Mouse (Mus musculus) forebrain, embryonic 11.5 days (tissue): ENCODE results near the gene Pcdh9. TPM values are rescaled to one million over a fixed set of nuclear protein-coding genes. Genes with fewer than 3 reads are reported as not detected.

Experiments used
- ATAC-seq: fragments of 200-750 bp; cut with Nextera tagmentation; replicated peaks from 2 replicates; pipeline ENCODE4 v1.8.0; 2017; ENCODE audit warnings: moderate TSS enrichment; ENCODE audit not compliant: low FRiP score
- DNase-seq: peaks from one replicate; pipeline ENCODE4 v3.0.0-alpha.2; 2017; ENCODE audit warnings: low spot score
- H3K27ac ChIP-seq: fragments of 300-500 bp; sonication (generic); 2 replicates; pipeline ENCODE4 v1.5.1; 2014; ENCODE audit warnings: low read depth, low read length
- H3K27me3 ChIP-seq: fragments of 300-500 bp; sonication (generic); 2 replicates; pipeline ENCODE4 v1.6.1; 2014; ENCODE audit warnings: mild to moderate bottlenecking, low read length, mixed read lengths; ENCODE audit not compliant: control insufficient read depth, insufficient read depth
- H3K36me3 ChIP-seq: fragments of 300-500 bp; sonication (generic); 2 replicates; pipeline ENCODE4 v1.6.1; 2014; ENCODE audit warnings: mild to moderate bottlenecking, low read length, moderate library complexity, mixed read lengths; ENCODE audit not compliant: control insufficient read depth, insufficient read depth
- H3K4me1 ChIP-seq: fragments of 300-500 bp; sonication (generic); replicated peaks from 2 replicates; pipeline ENCODE4 v1.6.1; 2014; ENCODE audit warnings: low read length, mixed read lengths; ENCODE audit not compliant: control insufficient read depth, insufficient read depth
- H3K4me2 ChIP-seq: fragments of 300-500 bp; sonication (generic); 2 replicates; pipeline ENCODE4 v1.6.1; 2014; ENCODE audit warnings: low read depth, mild to moderate bottlenecking, low read length, moderate library complexity, mixed read lengths; ENCODE audit not compliant: severe bottlenecking
- H3K4me3 ChIP-seq: fragments of 300-500 bp; sonication (generic); 2 replicates; pipeline ENCODE4 v1.5.1; 2014; ENCODE audit warnings: low read depth, low read length
- H3K9ac ChIP-seq: fragments of 300-500 bp; sonication (generic); 2 replicates; pipeline ENCODE4 v1.6.1; 2014; ENCODE audit warnings: low read length
- H3K9me3 ChIP-seq: fragments of 300-500 bp; sonication (generic); 2 replicates; pipeline ENCODE4 v1.6.1; 2016; ENCODE audit warnings: low read length, mixed read lengths; ENCODE audit not compliant: control insufficient read depth
- WGBS: fragments of 180-500 bp; shearing (Covaris S2); extraction: QIAGEN DNeasy Blood & Tissue Kit; methylation state at CpG from one replicate; pipeline ENCODE4 v1.1.7; 2014; 5-methylcytosine and 5-hydroxymethylcytosine counted together
- polyA plus RNA-seq: library from polyadenylated mRNA; unstranded; fragments of >200 nt; fragmentation: Nextera tagmentation; extraction: Ambion mirVana; gene quantifications from 2 replicates; pipeline ENCODE4 v1.2.1, GENCODE M21; 2014

Pcdh9 gene
- polyA plus RNA-seq, 1 experiment from 2014 or later, result 54.5 TPM

DNA sequence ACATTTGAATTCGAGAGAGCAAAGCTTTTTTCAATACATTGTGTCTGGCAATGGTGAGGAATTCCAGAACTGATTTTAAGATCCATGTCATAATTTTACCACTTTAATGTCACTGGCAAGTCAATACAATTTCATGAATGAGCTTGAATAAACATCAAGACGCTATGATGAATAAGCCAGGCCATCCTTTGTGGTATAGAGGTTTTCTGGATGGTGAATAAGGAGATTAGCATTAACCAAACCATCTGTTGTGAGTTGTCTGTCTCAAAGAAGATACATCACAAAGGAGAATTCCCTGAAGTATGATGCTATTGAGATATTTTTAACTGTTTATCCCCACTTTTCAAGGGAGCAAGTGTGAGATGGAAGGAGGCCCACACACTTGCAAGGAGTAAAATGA, 602.1 kb downstream of the Pcdh9 start:
- no peaks in the 10 kb centered on the region for H3K9me3 ChIP-seq
- WGBS, result 51% methylated on average over 2 of the region's 2 CpGs
- ATAC-seq (no peak), DNase-seq (no peak)
- H3K27ac ChIP-seq, result no peak overlapping the region
- H3K4me1 ChIP-seq, result no peaks in the 10 kb centered on the region
- H3K4me3 ChIP-seq, result no peak overlapping the region
- H3K36me3 ChIP-seq, result no peaks in the 10 kb centered on the region
- no peak overlapping the region for H3K4me2 ChIP-seq
- no peak overlapping the region for H3K9ac ChIP-seq
- H3K27me3 ChIP-seq, result no peaks in the 10 kb centered on the region

DNA sequence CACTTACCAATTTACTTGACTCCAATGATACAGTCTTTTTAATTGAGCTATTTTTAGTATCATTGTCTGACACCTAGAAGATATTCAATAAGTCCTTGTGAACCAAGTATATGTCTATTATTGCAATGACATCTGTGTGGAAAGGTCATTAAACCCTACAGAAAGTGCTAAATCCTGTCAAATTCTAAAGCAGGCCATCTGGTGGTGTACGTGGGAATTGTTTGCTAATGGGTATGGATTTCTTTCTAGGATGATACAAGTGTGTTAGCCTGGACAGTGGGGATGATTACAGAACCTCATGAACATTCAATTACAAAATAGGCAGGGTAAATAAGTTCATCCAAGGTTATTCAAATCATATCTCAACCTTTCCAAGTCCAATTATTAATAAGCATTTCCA, 602.8 kb downstream of the Pcdh9 start:
- no peak for DNase-seq
- no peaks in the 10 kb centered on the region for H3K4me1 ChIP-seq
- no peaks in the 10 kb centered on the region for H3K9me3 ChIP-seq
- no peaks in the 10 kb centered on the region for H3K27me3 ChIP-seq
- H3K4me2 ChIP-seq, result no peak overlapping the region
- H3K27ac ChIP-seq, result no peak overlapping the region
- ATAC-seq, result no peak
- 18% methylated on average over 1 of the region's 1 CpGs for WGBS
- H3K9ac ChIP-seq, result no peak overlapping the region
- H3K36me3 ChIP-seq, result no peaks in the 10 kb centered on the region
- no peak overlapping the region for H3K4me3 ChIP-seq

DNA sequence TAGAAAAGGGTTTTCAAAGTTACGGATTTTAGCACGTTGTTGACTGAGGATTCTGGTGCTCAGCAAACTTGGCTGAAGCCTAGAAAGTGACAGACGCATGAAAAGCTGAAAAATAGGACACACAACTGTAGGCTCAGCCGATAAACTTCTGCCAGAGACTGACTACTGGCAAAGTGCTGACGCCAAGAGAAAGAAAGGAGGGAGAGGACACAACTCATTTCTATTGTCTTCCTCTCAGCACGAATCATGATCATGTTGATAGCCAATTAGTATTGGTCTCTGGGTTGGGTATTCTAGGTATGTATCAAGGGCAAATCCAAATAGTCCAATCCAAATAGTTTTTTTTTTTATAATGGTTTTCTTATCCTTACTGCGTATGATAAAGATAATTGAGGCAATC, 605.3 kb downstream of the Pcdh9 start:
- WGBS, result 83% methylated on average over 7 of the region's 7 CpGs
- ATAC-seq, result no peak
- H3K4me1 ChIP-seq, result no peaks in the 10 kb centered on the region

DNA sequence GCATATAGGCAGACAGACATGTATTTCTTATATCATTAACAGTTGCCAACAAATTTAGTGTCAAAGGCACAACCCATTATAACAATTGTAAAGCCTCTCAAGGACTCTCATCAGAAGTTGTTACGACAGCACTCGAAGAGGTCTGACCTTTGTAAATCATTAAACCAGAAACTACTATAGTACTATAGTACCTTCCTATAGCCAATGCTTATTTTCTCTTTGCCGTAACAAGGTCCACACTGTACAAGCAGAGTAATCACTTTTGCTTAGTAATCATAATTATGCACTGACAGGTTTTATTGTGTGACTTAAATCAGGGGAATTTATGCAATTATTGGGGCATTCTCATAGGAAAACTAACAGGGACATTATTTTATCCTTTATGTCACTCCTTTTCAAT, 606.5 kb downstream of the Pcdh9 start:
- WGBS, result 87% methylated on average over 3 of the region's 3 CpGs
- H3K9me3 ChIP-seq, result no peaks in the 10 kb centered on the region

More for the DNA sequence above, 605.3 kb downstream of the Pcdh9 start:
- Histone ChIP-seq H3K36me3 (no peaks in the 10 kb centered on the region), H3K27me3 (no peaks in the 10 kb centered on the region), H3K9me3 (no peaks in the 10 kb centered on the region), H3K27ac (no peak overlapping the region), H3K4me2 (no peak overlapping the region), H3K9ac (no peak overlapping the region), H3K4me3 (no peak overlapping the region)
- no peak for DNase-seq

DNA sequence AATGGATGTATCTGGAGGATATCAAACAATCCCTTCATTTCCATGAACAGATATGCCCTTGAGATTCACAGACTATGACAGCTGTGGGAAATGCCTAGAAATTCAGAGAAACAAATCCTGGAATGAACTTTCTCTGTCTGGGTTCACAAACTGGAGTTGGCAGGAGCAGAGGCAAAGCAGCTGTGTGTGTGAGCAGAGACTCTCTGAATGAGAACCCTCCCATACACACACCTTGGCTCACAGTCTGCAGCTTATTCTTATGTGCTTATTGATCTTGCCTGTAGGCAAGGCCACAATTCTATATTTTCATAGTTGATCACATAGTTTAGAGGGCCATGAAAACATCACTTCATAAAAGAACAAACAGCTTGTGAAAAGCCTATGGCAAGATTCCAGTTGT, 614.8 kb downstream of the Pcdh9 start:
- Histone ChIP-seq H3K4me3 (no peak overlapping the region), H3K27ac (no peak overlapping the region), H3K4me2 (no peak overlapping the region), H3K4me1 (no peaks in the 10 kb centered on the region), H3K9me3 (no peaks in the 10 kb centered on the region), H3K36me3 (no peaks in the 10 kb centered on the region), H3K9ac (no peak overlapping the region), H3K27me3 (no peaks in the 10 kb centered on the region)
- DNase-seq, result no peak
- no peak for ATAC-seq

More for the DNA sequence above, 606.5 kb downstream of the Pcdh9 start:
- Histone ChIP-seq H3K36me3 (no peaks in the 10 kb centered on the region), H3K4me1 (no peaks in the 10 kb centered on the region), H3K9ac (no peak overlapping the region), H3K4me2 (no peak overlapping the region), H3K4me3 (no peak overlapping the region), H3K27ac (no peak overlapping the region), H3K27me3 (no peaks in the 10 kb centered on the region)
- DNase-seq, result no peak
- ATAC-seq, result no peak

DNA sequence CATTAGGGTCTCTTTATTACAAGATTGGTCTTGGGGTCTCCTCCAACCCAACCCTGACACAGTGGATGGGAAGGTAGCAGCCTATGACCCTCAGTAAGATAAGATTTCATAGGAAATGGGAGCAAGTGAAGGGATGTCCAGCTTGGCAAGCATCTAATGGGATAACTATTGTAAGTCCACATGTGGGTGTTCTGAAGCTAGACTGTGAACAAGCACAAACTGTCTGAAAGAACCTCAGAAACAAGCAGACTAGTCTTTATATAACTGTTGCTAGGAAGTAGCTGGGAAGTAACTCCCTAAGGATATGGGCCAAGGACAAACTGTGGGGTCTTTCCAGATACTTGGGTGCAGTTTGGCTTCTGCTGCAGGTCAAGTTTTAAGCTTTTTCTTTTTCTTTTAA, 615.7 kb downstream of the Pcdh9 start:
- Histone ChIP-seq H3K27ac (no peak overlapping the region), H3K9me3 (no peaks in the 10 kb centered on the region), H3K4me3 (no peak overlapping the region), H3K9ac (no peak overlapping the region), H3K4me1 (no peaks in the 10 kb centered on the region), H3K4me2 (no peak overlapping the region), H3K36me3 (no peaks in the 10 kb centered on the region), H3K27me3 (no peaks in the 10 kb centered on the region)
- ATAC-seq, result no peak
- DNase-seq, result no peak

DNA sequence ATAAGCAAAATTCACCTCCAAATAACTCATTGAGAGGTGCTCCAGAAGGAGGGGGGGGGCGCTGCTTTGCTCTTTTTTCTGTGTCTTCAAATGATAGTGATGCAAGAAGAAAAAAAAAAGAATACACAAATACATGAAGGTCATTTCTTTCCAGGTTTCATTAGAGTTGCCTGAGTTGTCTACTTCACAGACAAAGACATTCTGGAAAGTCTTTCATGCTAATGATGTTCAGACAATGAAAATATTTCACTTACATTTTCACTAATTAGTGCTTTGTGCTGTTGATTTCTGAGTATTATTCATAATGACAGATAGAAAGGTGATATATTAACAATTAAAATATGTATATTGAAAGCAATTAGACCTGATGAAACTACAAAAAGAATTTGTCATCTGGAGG, 637.1 kb downstream of the Pcdh9 start:
- no peak overlapping the region for H3K4me3 ChIP-seq
- DNase-seq (no peak), ATAC-seq (no peak)
- H3K9ac ChIP-seq, result no peak overlapping the region
- no peak overlapping the region for H3K4me2 ChIP-seq
- H3K4me1 ChIP-seq, result no peaks in the 10 kb centered on the region
- no peak overlapping the region for H3K27ac ChIP-seq
- no peaks in the 10 kb centered on the region for H3K27me3 ChIP-seq
- no peaks in the 10 kb centered on the region for H3K9me3 ChIP-seq
- H3K36me3 ChIP-seq, result no peaks in the 10 kb centered on the region
- WGBS, result 88% methylated on average over 1 of the region's 1 CpGs

DNA sequence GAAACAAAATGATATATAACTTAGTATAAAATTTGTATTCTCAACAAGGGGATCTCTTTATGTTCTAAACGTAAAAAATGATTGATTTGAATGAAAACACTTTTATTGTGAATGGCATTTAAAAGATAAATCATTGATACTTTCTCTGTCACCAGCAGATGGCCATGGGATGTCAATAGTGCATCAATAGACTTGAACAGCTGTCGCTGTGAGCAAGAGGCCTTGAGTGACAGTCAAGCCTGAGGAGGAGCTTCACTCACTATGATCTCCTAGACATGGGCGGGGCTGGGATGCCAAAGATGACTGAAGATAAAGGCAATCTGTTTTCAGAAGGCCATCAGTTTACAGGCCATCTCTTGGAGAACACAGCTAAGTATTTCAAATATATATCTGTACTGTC, 650.2 kb downstream of the Pcdh9 start:
- Histone ChIP-seq H3K9me3 (no peaks in the 10 kb centered on the region), H3K36me3 (no peaks in the 10 kb centered on the region), H3K27me3 (no peaks in the 10 kb centered on the region), H3K4me1 (peaks cover 3% of the 10 kb centered on the region; the same call in 1 of the 2 replicates), H3K9ac (no peak overlapping the region), H3K4me2 (no peak overlapping the region), H3K27ac (no peak overlapping the region), H3K4me3 (no peak overlapping the region)
- DNase-seq (no peak), ATAC-seq (no peak)
- WGBS, result 78% methylated on average over 3 of the region's 3 CpGs

DNA sequence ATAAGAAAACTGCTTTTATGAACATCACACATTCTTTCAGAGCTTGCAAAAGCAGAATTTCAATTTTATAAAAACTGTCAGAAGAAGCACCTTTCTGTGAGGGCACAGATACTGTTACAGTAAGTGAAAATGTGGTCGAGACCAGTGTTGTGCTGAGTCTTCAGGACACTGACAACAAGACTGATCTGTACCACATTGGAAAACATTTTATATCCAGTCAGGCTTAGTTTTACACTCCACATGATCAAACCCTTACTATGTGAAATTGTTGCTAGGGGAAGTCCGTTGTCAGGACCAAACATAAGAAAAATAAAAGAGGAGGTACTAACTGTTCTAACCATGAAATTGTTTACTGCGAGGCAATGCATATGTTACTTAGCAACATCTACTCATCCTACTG, 656.1 kb downstream of the Pcdh9 start:
- no peak overlapping the region for H3K9ac ChIP-seq
- 81% methylated on average over 3 of the region's 3 CpGs for WGBS
- ATAC-seq (no peak), DNase-seq (no peak)
- H3K36me3 ChIP-seq, result no peaks in the 10 kb centered on the region
- H3K9me3 ChIP-seq, result no peaks in the 10 kb centered on the region
- H3K27ac ChIP-seq, result no peak overlapping the region
- H3K27me3 ChIP-seq, result no peaks in the 10 kb centered on the region
- no peak overlapping the region for H3K4me2 ChIP-seq
- H3K4me3 ChIP-seq, result no peak overlapping the region
- no peaks in the 10 kb centered on the region for H3K4me1 ChIP-seq
